Mouse (Mus musculus) brain, embryonic 14.5 days (tissue): ENCODE data around the gene Hist1h2bf.

ENCODE experiments used
- CTCF ChIP-seq: fragments of 200-500 bp; IDR thresholded peaks from 2 replicates; pipeline ENCODE4 v1.5.1; 2012; ENCODE audit warnings: inconsistent platforms, mild to moderate bottlenecking, moderate library complexity, borderline replicate concordance; ENCODE audit not compliant: insufficient read depth, insufficient read length; ENCODE audit errors: extremely low read depth
- POLR2A ChIP-seq: fragments of 200-500 bp; IDR thresholded peaks from 2 replicates; pipeline ENCODE4 v1.6.1; 2012; ENCODE audit warnings: mild to moderate bottlenecking, inconsistent platforms, borderline replicate concordance; ENCODE audit not compliant: poor library complexity, insufficient read depth, insufficient read length, severe bottlenecking; ENCODE audit errors: extremely low read depth

DNA sequence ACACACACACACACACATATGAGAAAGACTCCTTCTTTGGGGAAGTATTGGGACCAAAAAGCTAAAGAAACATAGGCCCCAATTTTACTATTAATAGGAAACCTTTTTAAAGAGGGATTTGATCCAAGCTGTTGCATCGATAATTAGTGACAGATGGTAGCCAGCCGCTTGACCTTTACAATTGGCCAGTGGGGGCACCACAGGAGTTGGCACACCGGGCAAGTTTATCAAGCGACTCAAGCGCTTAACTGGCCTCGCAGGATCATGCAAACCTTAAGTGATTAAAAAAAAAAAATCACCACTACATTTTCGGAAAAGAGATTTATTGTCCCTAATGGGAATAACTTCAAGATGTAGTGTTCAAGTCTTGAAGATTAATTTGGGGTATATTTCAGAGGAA, 18.6 kb upstream of the Hist1h2bf start:
- no peak for TF ChIP-seq CTCF
- no peak for TF ChIP-seq POLR2A
